Mouse (Mus musculus) embryo, embryonic 10.5 days (tissue): Measurements from ENCODE around the gene Krtap1-3.
"Not testable (repeated sequence)": the region's sequence is repeated elsewhere in the genome, so short reads cannot be mapped to it uniquely, and the experiment has no call there.

Experiments used
- DNase-seq: peaks from one replicate; pipeline ENCODE4 v3.0.0-alpha.2; 2015; ENCODE audit warnings: low spot score

Krtap1-3 gene

DNA sequence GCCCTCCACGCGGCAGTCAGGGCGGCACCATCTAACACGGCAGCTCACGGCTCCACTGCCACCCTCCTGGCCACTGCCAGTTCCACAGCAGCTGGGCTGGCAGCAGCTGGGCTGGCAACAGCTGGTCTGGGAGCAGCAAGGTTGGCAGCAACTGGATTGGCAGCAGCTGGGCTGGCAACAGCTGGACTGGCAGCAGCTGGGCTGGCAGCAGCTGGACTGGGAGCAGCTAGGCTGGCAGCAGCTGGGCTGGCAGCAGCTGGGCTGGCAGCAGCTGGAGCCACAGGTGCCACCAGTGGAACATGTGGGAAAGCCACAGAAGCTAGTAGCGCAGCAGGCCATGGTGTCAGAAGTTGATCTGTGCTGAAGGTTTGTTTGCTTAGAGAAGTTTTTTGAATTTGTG, at the start of gene Krtap1-3:
Krtap1-3 (minus strand) TSS at position 359 of the 400 bp plus-strand sequence.
- no peak for DNase-seq

GRCm38 (mm10) chr11:99640926-99641325, 49.8 kb upstream of the Krtap1-3 start:
- no peak for DNase-seq

DNA sequence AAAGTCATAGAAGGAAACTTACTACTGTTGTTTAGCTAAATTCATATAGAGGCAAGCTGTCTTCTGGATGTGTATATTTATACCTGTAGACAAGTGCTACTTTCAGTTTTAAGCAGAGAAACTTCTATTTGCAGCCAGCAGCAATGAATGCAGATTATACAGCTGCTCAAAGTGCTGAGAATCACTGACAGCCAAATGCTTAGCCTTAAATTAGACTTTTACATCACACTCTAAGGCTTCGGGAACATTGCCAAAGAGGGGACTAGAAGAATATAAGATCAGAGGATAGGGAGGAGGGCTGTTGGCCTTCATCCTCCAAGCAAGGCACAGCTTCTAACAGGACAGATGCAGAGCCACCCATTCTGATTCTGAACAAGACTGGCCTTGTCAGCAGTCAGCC, 45.9 kb upstream of the Krtap1-3 start:
- DNase-seq = no peak

- no peak for DNase-seq
Measured at GRCm38 (mm10) chr11:99634653-99635134, 43.6 kb upstream of the Krtap1-3 start, which contains the start of gene Krtap4-2. Gene Krtap4-2 (minus strand): TSS chr11:99635084.

GRCm38 (mm10) chr11:99633293-99633692, 42.2 kb upstream of the Krtap1-3 start:
- no peak for DNase-seq

- no peak for DNase-seq
Measured at GRCm38 (mm10) chr11:99630890-99631289, 39.8 kb upstream of the Krtap1-3 start.

DNA sequence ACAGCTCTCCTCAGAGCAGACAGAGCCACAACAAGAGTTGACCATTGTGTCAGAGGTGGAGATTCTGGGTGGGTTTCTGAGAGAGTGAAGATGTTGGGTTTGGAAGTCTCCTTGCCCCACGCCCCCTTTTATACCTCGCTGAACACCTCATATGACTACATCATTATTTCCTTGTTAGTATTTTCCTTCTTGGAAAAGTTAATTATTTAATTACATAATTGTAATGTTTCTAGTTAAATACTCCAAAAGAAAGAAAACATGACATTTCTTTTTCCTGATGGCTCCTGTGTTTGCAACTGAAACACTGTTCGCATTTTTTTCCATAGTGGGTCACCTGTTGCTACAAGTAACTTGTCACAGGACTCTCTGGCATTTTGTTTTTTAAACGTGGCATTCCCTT, 37.0 kb upstream of the Krtap1-3 start, which contains the start of gene Krtap4-1:
Krtap4-1 (minus strand) TSS at position 101 of the 400 bp plus-strand sequence.
- DNase-seq = no peak

- no peak for DNase-seq
Measured at GRCm38 (mm10) chr11:99620335-99620734, 29.2 kb upstream of the Krtap1-3 start, which contains the start of gene Gm11562. Gene Gm11562 (minus strand): TSS chr11:99620435.

DNA sequence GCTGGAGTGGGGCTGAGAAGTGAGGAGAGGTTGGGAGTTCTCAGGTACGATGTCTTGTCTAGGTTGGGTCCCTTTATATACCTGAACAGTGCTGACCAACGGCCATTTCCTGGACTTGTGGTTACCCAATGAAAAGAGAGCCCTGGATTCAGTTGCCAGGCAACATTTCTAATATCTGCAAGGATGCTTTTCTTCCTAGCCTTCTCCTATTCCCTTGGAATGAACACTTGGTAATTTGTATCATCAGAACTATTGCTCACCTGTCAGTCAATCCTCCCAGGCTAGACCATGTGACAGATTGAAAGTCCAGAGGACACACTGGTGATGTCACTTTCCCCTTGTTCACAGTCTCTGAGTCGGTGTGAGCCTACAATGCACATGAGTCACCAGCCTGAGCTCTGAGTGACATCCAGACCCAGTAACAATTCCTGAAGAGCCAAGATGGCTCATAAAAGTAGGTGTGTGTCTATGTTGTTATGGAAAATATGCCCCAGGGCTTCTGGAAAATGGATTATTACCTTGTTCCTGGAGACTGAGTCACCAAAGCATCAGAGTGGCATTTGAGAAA, 23.7 kb upstream of the Krtap1-3 start, which contains the start of gene Krtap2-4:
Krtap2-4 (minus strand) TSS at position 51 of the 568 bp plus-strand sequence.
- DNase-seq = no peak

- DNase-seq = not testable (repeated sequence)
Measured at GRCm38 (mm10) chr11:99610089-99610488, 18.9 kb upstream of the Krtap1-3 start, which contains the start of gene Gm11937. Gene Gm11937 (minus strand): TSS chr11:99610189.

DNA sequence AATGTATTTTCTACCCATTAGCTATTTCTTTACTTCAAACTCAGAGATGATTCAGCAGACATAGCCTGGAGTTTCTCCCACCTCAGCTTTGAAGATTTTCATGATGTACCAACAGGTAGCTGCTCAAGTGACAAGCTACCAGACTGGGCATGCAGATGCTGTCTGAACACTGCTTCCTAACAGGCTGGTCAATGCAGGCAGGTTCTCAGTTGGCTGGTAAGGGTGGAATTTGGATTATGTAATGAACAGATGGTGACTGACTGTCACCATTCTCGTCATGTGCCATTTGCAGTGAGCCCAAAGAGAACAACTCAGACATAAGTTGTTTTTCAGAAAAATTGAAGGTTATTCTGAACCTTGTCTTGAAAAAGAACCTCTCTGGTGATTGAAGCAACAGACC, 18.0 kb upstream of the Krtap1-3 start:
- no peak for DNase-seq

DNA sequence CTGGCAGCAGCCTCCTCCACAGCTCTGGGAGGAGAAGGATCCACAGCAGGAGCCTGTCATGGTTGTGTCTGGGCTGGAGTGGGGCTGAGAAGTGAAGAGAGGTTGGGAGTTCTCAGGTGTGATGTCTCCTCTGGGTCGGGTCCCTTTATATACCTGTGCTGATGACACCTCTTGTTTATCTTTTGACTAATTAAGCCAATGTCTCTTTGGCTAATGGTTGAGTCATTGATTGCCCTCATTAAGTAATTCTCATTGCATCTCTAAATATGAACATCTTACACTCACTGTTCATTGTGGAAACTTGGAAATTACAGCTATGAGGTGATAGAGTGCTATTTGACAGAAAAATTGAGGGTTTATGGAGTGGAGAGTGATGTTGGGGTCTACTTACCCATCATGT, 12.1 kb upstream of the Krtap1-3 start, which contains the start of gene Gm11938:
Gm11938 (minus strand) TSS at position 101 of the 400 bp plus-strand sequence.
- not testable (repeated sequence) for DNase-seq

GRCm38 (mm10) chr11:99597742-99598141, 6.6 kb upstream of the Krtap1-3 start, which contains the start of gene Krtap9-3:
Gene Krtap9-3 (minus strand): TSS chr11:99598105.
- DNase-seq = not testable (repeated sequence)

- no peak for DNase-seq
Measured at GRCm38 (mm10) chr11:99585096-99585495, 6.0 kb downstream of the Krtap1-3 start.

GRCm38 (mm10) chr11:99583245-99583704, 7.9 kb downstream of the Krtap1-3 start, which contains the start of gene Krtap1-4:
Gene Krtap1-4 (minus strand): TSS chr11:99583654.
- DNase-seq = no peak

- DNase-seq = no peak
Measured at GRCm38 (mm10) chr11:99581564-99581963, 9.6 kb downstream of the Krtap1-3 start.

DNA sequence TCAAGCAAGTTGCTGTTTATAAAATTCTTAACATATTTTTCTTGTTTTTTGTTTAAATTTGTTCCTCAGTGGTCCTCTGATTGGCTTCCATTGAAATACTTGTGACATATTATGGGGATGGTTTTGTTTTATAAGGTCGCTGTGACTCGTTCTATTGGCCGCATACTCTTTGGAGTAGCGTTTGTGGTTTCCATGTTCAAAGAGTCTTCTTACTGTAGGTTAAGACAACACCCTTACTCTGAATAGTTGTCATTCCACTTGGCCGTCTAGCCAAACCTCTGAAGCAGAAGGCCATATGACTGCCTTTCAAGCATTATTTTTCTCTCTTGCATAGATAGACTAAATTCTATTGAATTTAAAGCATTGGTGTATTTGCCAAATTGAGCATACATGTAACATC, 10.1 kb downstream of the Krtap1-3 start:
- no peak for DNase-seq

- no peak for DNase-seq
Measured at GRCm38 (mm10) chr11:99580636-99581035, 10.5 kb downstream of the Krtap1-3 start, which contains the start of gene Krtap1-5. Gene Krtap1-5 (minus strand): TSS chr11:99581016.

DNA sequence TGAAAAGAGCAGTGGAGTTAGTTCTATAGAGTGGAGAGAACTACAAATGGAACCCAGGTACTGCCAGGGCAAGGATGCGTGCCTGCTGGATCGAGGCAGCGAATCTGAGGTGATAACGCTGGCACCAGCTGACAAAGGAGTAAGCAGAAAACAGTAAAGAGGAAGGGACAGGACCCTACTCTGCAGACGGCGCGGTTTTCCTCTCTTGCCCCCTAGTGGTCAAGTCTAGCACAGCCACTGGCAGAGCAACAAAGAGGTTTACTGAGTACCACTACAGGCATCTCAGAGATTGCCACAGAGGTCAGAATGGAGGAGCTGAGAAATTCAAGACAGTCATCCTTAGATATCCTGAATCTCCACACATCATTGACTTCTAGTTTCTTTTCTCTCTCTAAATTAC, 17.0 kb downstream of the Krtap1-3 start:
- DNase-seq = peak; percentile 91

- no peak for DNase-seq
Measured at GRCm38 (mm10) chr11:99573164-99573563, 18.0 kb downstream of the Krtap1-3 start.

GRCm38 (mm10) chr11:99566530-99566929, 24.6 kb downstream of the Krtap1-3 start, which contains the start of gene Krtap3-1:
Gene Krtap3-1 (minus strand): TSS chr11:99566630.
- DNase-seq = no peak

DNA sequence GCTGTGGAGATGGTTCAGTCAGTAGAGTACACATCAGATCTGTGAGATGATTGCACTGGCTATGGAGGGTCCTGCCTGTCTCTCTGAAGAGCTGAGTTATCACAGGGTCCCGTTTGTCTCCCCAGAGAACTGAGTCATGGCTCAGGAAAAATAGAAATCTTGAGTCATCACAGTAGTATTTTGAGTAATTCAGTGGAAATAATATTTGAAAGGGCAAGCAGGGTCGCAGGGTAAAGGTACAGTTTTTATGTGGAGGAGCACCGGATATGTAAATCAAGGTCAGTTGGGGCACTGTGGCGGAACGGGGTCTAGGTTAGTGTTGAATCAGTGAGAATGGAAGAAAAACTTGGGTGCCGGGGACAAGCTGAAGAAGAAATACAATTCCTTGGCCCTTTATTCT, 28.6 kb downstream of the Krtap1-3 start:
- no peak for DNase-seq

GRCm38 (mm10) chr11:99559366-99559765, 31.8 kb downstream of the Krtap1-3 start, which contains the start of gene Gm11939:
Gene Gm11939 (minus strand): TSS chr11:99559466.
- no peak for DNase-seq
